Mouse (Mus musculus): Measurements from ENCODE around the gene Nr2c2. TPM values are rescaled to one million over a fixed set of nuclear protein-coding genes. Genes with fewer than 3 reads are reported as not detected.

Gene Nr2c2
- polyA plus RNA-seq, 1 experiment from 2014 or later = 20.3 TPM

DNA sequence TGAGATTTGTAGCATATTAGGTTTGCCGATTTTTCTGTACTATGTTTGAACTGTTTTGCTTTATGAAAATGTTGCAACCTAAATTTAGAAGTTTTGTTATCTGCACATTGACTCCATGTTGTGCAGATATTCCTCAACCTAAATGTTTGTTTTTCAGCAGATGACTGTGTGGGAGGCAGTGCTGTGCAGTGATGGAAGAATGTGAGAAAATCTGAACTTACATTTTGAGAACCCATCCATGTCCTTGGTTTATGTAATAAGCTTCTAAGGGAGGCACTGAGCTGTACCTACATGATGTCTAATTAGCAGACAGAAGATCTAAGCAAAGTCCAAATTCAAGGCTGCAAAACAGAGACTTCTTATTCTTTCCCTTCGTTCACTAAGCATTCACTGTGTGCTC is 42.4 kb downstream of the Nr2c2 start:
- H3K27me3 ChIP-seq (ENCODE audit: low read depth, poor library complexity, severe bottlenecking) = no peaks in the 10 kb centered on the region
- no peak overlapping the region for H3K4me3 ChIP-seq
- peaks cover 10% of the 10 kb centered on the region; the same call in 1 of the 2 replicates for H3K36me3 ChIP-seq
- no peaks in the 10 kb centered on the region for H3K4me1 ChIP-seq
- 92% methylated on average over 2 of the region's 2 CpGs for WGBS
- no peak for DNase-seq (ENCODE audit: low spot score)
- no peak overlapping the region for H3K27ac ChIP-seq
- no peaks in the 10 kb centered on the region for H3K9me3 ChIP-seq (replicated peaks)

DNA sequence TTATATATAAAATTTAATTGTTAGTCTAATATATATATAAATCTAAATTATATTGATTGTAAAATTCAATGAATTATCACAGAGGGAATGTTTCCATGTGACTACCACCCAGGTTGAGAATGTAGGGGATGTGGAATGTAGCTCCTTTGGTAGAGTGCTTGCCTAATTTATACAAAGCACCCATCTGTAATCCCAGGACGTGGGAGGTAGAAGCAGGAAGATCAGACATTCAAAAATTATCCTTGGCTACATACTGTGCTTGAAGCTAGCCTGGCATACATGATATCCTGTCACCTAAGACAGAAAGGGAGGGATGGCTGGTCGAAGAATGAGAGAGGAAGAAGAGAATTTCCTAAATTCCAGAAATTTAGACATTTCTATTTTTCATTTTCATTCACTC is 45.2 kb downstream of the Nr2c2 start:
- no peak for DNase-seq (ENCODE audit: low spot score)
- no peak overlapping the region for H3K4me3 ChIP-seq

DNA sequence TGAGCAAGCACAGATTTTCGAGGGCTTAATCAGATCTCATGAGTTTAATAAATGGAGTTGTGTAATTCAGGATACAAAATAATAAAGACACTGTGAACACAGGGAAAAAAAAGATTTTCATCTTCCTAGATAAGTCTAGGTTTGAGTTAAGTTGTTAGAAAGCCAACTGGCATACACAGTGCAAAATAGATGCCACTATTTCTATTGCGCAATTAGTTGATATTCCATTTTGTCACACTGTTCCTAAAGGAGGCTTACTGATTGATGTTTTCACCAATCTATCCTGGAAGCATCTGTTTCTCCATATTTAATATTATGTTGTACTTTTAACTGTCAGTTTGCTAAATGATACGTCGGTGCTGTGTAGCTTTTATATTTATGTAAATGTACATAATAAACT is 54.7 kb downstream of the Nr2c2 start:
- no peak for DNase-seq (ENCODE audit: low spot score)
- WGBS = 97% methylated on average over 4 of the region's 4 CpGs
- peaks cover 60% of the 10 kb centered on the region for H3K36me3 ChIP-seq
- H3K27ac ChIP-seq = no peak overlapping the region
- H3K4me1 ChIP-seq = no peaks in the 10 kb centered on the region
- no peaks in the 10 kb centered on the region for H3K9me3 ChIP-seq (replicated peaks)
- no peaks in the 10 kb centered on the region for H3K27me3 ChIP-seq (ENCODE audit: low read depth, poor library complexity, severe bottlenecking)
- no peak overlapping the region for H3K4me3 ChIP-seq

More for the DNA sequence above, 45.2 kb downstream of the Nr2c2 start:
- H3K9me3 ChIP-seq (replicated peaks) = no peaks in the 10 kb centered on the region
- H3K4me1 ChIP-seq = no peaks in the 10 kb centered on the region
- H3K27me3 ChIP-seq (ENCODE audit: low read depth, poor library complexity, severe bottlenecking) = no peaks in the 10 kb centered on the region
- H3K36me3 ChIP-seq = peaks cover 30% of the 10 kb centered on the region
- H3K27ac ChIP-seq = no peak overlapping the region
- 88% methylated on average over 2 of the region's 2 CpGs for WGBS

DNA sequence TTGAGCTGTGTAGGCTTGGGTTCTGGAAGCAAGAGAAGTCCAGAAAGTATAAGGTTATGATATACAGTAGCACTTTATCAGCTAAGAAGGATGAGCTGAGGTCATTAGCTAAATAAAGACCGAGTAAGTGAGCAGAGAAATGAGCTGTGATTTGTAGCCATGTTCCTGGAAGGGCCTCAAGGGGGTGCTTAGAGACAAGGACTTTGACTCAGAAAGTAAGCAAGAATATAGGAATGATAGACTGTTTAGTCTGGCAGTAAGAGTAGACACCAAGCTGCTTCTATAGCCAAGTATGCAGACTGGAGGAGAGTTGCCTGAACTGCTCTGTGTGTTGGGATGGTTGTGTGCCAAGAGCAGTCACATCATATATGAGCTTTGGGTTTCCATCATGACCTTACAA is 62.6 kb downstream of the Nr2c2 start:
- H3K9me3 ChIP-seq (replicated peaks) = no peaks in the 10 kb centered on the region
- peaks cover 89% of the 10 kb centered on the region for H3K36me3 ChIP-seq
- no peak overlapping the region for H3K27ac ChIP-seq
- H3K27me3 ChIP-seq (ENCODE audit: low read depth, poor library complexity, severe bottlenecking) = no peaks in the 10 kb centered on the region
- WGBS = 89% methylated on average over 1 of the region's 1 CpGs
- no peak overlapping the region for H3K4me3 ChIP-seq
- DNase-seq (ENCODE audit: low spot score) = no peak
- H3K4me1 ChIP-seq = no peaks in the 10 kb centered on the region

DNA sequence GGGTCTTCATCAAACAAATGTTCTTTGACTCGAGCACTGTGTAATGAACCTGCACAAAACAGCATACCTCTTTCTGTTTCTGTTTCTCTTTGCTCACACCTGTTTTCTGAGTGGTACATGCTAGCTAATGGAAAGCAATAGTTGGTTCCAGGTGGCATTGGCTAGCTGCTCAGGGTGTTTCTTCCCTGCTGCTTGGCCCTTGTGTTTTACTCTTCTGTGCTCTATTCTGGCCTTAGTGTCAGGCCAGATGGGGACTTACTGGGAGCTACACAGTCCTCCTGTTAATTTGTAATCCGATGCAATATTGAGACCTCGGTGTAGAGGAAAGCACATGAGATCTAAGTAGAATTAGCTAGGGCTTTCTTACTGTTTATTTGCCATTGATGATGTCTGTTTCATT is 67.6 kb downstream of the Nr2c2 start:
- no peak overlapping the region for H3K27ac ChIP-seq
- no peak for DNase-seq (ENCODE audit: low spot score)
- H3K9me3 ChIP-seq (replicated peaks) = no peaks in the 10 kb centered on the region
- no peaks in the 10 kb centered on the region for H3K27me3 ChIP-seq (ENCODE audit: low read depth, poor library complexity, severe bottlenecking)
- peaks cover 99% of the 10 kb centered on the region for H3K36me3 ChIP-seq
- WGBS = 95% methylated on average over 3 of the region's 3 CpGs
- no peaks in the 10 kb centered on the region for H3K4me1 ChIP-seq
- no peak overlapping the region for H3K4me3 ChIP-seq

DNA sequence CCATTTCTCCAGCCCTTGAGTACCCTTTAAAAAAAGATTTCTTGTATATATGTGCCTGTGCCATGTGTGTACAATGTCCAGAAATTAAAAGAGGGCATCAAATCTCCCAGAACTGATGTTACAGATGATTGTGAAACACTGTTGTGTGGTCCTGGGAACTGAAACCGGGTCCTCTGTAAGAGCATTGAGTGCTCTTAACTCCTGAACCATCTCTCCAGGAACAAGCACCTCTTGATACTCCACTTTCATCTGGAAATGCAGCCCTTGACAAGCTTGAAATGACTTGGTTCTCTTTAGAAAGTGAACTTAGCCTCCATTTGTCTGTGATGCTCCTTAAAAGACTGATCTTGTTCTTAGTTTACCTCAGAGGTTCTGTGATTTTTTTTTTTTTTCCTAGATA is 71.5 kb downstream of the Nr2c2 start:
- WGBS = 89% methylated on average over 1 of the region's 1 CpGs
- peaks cover 98% of the 10 kb centered on the region for H3K36me3 ChIP-seq
- H3K27ac ChIP-seq = no peak overlapping the region
- H3K27me3 ChIP-seq (ENCODE audit: low read depth, poor library complexity, severe bottlenecking) = no peaks in the 10 kb centered on the region
- H3K9me3 ChIP-seq (replicated peaks) = no peaks in the 10 kb centered on the region
- H3K4me1 ChIP-seq = no peaks in the 10 kb centered on the region
- H3K4me3 ChIP-seq = no peak overlapping the region
- DNase-seq (ENCODE audit: low spot score) = no peak

DNA sequence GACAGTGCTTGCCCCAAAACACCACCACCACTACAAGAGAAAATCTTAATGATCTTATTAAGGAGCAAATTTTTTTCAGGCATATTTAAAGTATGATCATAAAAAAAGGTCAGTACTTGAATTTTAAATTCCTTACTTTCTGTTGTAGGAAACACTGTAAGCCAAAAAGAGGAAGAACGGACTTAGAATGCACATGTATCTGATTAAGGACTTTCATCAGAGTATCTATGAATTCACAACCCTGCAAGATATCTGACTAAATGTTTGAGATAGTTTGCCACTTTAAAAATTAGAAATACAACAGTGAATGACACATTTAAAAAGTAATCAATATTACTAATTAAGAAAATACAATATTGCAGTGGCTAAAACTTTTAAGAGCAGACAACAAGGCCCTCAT is 85.3 kb downstream of the Nr2c2 start:
- Histone ChIP-seq H3K4me1 (no peaks in the 10 kb centered on the region), H3K36me3 (peaks cover 87% of the 10 kb centered on the region), H3K27me3 (ENCODE audit: low read depth, poor library complexity, severe bottlenecking) (no peaks in the 10 kb centered on the region), H3K9me3 (replicated peaks) (no peaks in the 10 kb centered on the region), H3K27ac (no peak overlapping the region), H3K4me3 (no peak overlapping the region)
- WGBS = 100% methylated on average over 1 of the region's 1 CpGs
- DNase-seq (ENCODE audit: low spot score) = no peak

DNA sequence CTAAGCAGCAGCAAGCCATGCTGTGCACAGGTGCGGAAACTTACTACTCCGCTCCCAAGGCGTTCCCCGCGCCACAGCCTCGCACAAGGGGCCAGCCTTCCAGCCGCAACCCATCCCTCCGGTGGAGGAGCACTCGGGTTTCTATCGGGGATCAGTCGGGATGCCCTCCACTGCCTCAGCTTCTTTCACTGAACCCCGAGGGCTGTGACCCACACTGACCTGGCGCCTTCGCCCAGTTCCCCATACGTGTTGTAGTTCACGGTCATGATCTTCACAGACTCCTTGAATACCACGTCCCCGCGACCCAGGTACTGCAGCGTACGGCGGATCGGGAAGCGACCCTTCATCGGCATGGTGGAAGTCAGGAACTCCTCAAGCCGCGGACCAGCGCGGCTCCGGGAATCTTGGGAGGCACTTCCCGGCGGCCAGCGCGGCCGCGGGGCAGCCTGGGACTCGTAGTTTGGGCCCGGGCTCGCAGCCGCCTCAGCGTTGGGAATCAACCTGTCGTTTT is 92.5 kb downstream of the Nr2c2 start, which contains the start of gene Mrps25:
Gene Mrps25, minus strand, starts transcription at position 413 of the 511 bp plus-strand sequence.
- H3K4me1 ChIP-seq = peaks cover 11% of the 10 kb centered on the region
- peak within 1 kb of the TSS; percentile 72 for H3K4me3 ChIP-seq
- no peaks in the 10 kb centered on the region for H3K27me3 ChIP-seq (ENCODE audit: low read depth, poor library complexity, severe bottlenecking)
- H3K36me3 ChIP-seq = peaks cover 52% of the 10 kb centered on the region
- DNase-seq (ENCODE audit: low spot score) = peak; percentile 85
- no peaks in the 10 kb centered on the region for H3K9me3 ChIP-seq (replicated peaks)
- peak within 1 kb of the TSS; percentile 82 for H3K27ac ChIP-seq
- under 1% methylated on average over 42 of the region's 42 CpGs for WGBS

DNA sequence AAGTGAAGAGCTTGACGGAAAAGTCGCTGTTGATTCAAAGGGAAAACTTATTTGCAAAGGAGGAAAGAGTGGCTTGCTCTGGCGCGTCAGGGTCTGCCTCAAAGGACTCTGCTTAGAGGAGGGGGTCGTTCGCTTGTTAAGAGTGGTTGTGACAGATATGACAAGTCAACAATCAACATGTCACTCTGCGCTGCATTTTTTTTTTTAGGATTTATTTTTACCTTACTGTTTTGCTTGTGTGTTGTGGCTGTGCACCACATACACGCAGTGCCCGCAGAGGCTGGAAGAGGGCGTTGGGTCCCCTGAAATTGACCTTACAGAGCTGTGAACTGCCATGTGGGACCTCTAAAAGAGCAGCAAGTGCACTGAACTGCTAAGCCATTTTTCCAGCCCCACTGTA is 93.0 kb downstream of the Nr2c2 start:
- WGBS = 8% methylated on average over 10 of the region's 10 CpGs
- H3K27ac ChIP-seq = peak overlapping the region; percentile 82
- H3K9me3 ChIP-seq (replicated peaks) = no peaks in the 10 kb centered on the region
- H3K36me3 ChIP-seq = peaks cover 52% of the 10 kb centered on the region
- DNase-seq (ENCODE audit: low spot score) = no peak
- no peaks in the 10 kb centered on the region for H3K27me3 ChIP-seq (ENCODE audit: low read depth, poor library complexity, severe bottlenecking)
- peaks cover 11% of the 10 kb centered on the region for H3K4me1 ChIP-seq
- peak overlapping the region; percentile 72 for H3K4me3 ChIP-seq

DNA sequence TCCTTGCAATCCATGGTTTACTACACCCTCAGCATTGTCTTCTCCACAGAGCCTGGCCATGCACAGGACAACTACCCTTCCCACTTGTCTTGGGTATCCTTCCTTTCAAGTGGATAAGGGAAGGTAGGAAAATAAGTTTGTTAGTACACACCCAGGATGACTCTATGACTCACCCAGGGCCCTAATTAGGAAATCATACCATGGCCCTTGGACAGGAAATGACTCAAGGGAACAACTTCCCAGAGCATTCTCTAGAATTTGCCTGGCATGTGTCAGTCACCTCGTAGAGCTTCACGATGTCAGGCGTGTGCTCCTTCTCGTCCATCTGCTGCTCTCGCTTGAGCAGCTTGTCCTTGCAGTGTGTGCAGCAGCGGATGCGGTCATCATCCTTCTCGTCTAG is 108.2 kb downstream of the Nr2c2 start:
- Histone ChIP-seq H3K9me3 (replicated peaks) (no peaks in the 10 kb centered on the region), H3K4me3 (no peak overlapping the region), H3K36me3 (peaks cover 90% of the 10 kb centered on the region), H3K27me3 (ENCODE audit: low read depth, poor library complexity, severe bottlenecking) (no peaks in the 10 kb centered on the region), H3K4me1 (no peaks in the 10 kb centered on the region), H3K27ac (no peak overlapping the region)
- 96% methylated on average over 8 of the region's 8 CpGs for WGBS
- DNase-seq (ENCODE audit: low spot score) = no peak

DNA sequence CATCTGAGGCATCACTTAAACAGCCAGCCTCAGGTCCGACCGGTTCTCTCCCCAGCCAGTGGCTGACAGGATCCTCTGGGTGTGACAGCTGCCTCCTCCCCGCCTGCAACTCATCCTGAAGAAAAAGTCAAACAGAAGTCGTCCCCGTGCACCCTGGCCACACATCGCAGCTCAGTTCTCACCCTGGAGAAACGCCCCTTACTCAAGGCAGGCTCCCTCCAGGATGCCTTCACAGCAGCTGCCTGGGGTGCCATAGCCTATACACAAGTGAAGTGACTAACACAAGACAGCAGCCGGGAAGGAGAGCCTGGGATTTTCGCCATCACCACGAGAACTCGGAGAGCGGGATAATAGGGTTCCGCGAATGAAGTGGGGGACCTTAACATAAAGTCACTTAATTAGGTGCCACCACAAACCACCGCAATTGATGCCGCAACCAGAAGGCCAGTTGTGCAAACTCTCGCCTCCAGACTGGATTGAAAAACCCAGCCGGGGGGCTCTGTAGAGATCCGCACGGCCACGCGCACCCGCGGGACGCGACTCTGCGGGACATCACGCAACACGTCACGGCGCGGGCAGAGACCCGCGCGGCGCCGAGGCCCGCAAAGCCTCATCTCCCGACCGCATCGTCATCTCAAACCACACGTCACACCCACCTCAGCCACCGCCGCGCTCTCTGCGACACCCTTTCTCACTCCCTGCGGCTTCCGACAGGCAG is 123.0 kb downstream of the Nr2c2 start:
- Histone ChIP-seq H3K9me3 (replicated peaks) (no peaks in the 10 kb centered on the region), H3K27me3 (ENCODE audit: low read depth, poor library complexity, severe bottlenecking) (no peaks in the 10 kb centered on the region), H3K27ac (peak overlapping the region; percentile 90), H3K4me3 (peak overlapping the region; percentile 99), H3K4me1 (peaks cover 10% of the 10 kb centered on the region), H3K36me3 (peaks cover 23% of the 10 kb centered on the region)
- DNase-seq (ENCODE audit: low spot score) = no peak
- WGBS = under 1% methylated on average over 48 of the region's 48 CpGs

DNA sequence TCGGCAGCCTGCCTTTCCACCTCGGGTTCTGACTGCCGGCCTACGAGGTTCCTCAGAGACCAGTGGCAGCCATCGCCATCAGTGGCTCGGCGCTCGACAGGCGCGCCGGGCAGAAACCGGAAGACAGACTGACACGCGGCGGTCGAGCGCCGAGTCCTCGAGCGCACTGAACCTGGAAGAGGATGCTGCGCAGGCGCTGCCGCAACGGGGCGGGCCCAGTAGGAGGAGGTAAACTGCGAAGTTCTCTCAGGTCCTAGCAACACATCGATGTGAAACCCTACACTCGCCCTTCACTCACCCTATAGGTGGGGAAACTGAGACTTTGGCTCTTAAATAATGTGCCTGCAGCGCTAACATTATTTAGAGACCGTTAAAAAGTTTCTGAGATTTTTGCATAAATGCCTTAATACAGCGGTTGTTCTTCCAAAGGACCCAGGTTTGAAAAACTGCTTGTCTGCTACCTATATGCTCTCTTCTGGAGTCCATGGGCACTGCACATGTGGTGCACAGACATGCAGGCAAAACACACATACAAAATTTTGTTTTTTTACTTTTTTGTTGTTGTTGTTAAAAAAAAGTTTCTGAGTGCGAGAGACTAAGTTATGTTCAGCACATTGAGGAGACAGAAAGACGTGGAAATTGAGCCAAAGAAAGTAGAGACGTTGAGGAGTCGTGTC is 123.7 kb downstream of the Nr2c2 start, which contains the start of gene Rbsn:
Gene Rbsn, minus strand, starts transcription at position 153 of the 677 bp plus-strand sequence.
- Histone ChIP-seq H3K4me1 (peaks cover 10% of the 10 kb centered on the region), H3K4me3 (peak within 1 kb of the TSS; percentile 99), H3K36me3 (peaks cover 16% of the 10 kb centered on the region), H3K27ac (peak within 1 kb of the TSS; percentile 90), H3K9me3 (replicated peaks) (no peaks in the 10 kb centered on the region), H3K27me3 (ENCODE audit: low read depth, poor library complexity, severe bottlenecking) (no peaks in the 10 kb centered on the region)
- 11% methylated on average over 35 of the region's 35 CpGs for WGBS
- DNase-seq (ENCODE audit: low spot score) = peak; percentile 97

DNA sequence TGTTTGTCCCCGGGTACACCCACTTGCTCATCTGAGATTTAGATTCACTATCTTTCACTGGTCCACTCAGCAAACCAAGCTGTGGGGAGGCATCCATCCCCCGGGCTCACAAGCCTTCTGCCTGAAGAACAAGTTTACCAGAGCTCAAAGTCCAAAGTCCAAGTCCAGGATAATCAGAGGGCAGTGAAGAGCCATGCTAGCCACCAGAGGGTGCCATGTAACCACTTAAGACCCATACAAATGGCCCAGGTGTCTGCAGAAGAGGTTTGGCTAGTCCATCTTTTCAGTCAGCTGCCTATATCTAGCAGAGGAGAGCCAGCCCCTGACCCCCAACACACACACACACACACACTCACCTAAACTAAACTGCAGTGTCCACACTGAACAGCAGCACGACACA is 128.3 kb downstream of the Nr2c2 start:
- DNase-seq (ENCODE audit: low spot score) = peak; percentile 45
- 0 out of 2 replicates have a peak, but pooled peaks cover 7% of the 10 kb centered on the region for H3K27me3 ChIP-seq (ENCODE audit: low read depth, poor library complexity, severe bottlenecking)
- H3K27ac ChIP-seq = no peak overlapping the region
- no peak overlapping the region for H3K4me3 ChIP-seq
- 53% methylated on average over 3 of the region's 3 CpGs for WGBS
- H3K4me1 ChIP-seq = no peaks in the 10 kb centered on the region
- H3K9me3 ChIP-seq (replicated peaks) = no peaks in the 10 kb centered on the region
- no peaks in the 10 kb centered on the region for H3K36me3 ChIP-seq
